Mouse (Mus musculus): ENCODE results near the gene Gas2l2.

The Gas2l2 gene

GRCm38 (mm10) chr11:83429355-83429754 lies at the start of gene Gas2l2:
Gene Gas2l2 (minus strand): TSS chr11:83429455.
- no peak for DNase-seq (ENCODE audit: low spot score)

- peak; percentile 23 for DNase-seq (ENCODE audit: low spot score)
These were observed 44.2 kb upstream of the Gas2l2 start for GRCm38 (mm10) chr11:83473235-83474016.

DNA sequence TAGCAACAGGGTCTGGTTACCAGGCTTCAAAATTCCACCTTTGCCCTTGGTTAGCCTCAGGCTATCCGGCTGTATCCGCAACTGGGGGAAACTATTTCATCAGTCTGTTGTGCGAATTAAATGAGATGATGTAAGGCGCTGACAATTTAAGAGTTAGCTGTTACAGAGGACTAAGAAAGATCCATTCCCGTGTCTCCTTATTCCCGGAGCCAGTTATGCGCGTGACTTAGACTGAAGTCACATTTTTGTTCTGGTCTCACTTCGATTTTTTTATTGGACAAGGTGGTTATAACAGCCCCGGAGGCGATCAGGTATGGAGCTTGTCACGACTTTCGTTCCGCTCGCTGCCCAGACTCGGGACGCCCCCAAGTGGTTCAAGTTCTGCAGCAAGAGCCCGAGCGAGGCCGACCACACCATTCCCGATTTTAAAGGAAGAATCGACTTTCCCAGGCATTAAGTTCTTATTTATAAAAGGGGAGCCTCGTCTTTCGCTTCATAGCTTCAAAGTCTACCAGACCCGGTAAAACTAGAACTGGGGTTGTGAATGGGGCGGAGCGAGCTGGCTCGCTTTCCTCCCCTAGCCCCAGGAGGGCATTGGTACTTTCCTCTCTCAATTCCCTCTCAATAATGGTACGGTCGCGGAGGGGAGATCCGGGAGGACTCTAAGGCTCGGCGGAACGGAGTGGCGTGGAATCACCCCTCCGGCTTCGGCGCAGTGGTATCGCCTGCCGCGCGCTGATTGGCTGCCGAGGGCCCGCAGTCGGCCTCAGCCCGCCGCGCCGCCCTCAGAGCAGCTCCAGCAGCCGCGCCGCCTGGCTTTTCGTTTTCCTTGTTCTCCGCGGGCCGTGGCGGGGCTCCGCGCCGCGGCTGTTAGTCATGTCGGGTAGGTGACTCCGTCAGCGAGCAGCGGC lies 43.3 kb upstream of the Gas2l2 start, which contains the start of gene Taf15:
Taf15 (plus strand) TSS at position 763 of the 911 bp plus-strand sequence.
- peak; percentile 98 for DNase-seq (ENCODE audit: low spot score)

- no peak for DNase-seq (ENCODE audit: low spot score)
These were observed 42.5 kb upstream of the Gas2l2 start for GRCm38 (mm10) chr11:83471766-83472165.

- DNase-seq (ENCODE audit: low spot score): no peak
These were observed 39.5 kb upstream of the Gas2l2 start for GRCm38 (mm10) chr11:83468765-83469164.

DNA sequence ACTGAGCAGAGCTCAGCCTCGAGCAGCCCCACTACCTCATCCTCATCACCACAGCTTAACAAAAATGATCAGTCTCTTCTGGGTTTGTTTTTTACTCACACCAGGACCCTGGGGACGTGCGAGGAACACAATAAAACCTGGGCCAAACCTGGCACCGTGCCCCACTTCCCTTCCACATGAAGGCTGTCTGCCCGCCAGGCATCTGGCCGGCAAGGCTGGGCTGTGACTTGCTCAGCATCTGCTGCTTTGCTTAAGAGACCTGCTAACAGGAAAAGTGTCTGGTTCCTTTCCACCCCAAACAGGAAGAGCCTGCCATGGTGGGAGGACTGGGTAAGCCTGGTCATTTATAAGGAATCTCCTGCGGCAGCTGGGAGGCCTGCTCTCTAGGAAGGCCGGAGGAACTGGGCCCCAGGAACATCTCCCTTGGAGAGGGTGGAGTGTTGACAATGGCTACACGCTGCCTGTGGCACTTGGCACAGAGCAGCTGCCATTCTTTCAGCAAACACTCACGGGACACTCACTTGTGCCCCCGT lies 37.9 kb upstream of the Gas2l2 start:
- DNase-seq (ENCODE audit: low spot score): peak; percentile 52

GRCm38 (mm10) chr11:83465976-83466375 lies 36.7 kb upstream of the Gas2l2 start:
- peak; percentile 47 for DNase-seq (ENCODE audit: low spot score)

DNA sequence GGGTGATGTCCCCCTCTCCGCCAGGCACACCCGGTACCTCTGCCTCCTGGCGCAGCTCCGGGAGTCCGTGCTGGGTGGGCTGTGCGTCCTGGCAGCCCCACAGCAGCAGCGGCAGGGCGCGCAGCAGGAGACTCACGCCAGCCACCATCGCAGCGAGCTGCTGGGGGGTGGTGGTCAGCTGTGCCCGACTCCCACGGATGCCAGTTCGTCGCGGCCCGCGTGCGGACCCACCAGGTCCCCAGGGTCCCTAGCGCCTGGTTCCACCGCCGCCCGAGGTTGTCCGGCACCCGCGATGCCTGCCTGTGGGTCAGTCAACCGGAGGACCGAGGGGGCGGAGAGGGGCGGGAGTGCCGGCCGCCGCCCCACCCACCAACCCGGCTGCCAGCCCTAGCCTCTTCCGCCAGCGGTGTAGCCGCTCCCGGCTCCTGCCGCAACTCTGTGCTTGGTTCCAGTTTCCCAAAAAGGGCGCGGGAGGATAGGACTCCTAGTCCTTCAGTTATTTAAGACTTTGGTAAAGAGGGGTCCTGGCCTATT lies 33.5 kb upstream of the Gas2l2 start, which contains the start of gene Mmp28:
Mmp28 (minus strand) TSS at position 361 of the 534 bp plus-strand sequence.
- DNase-seq (ENCODE audit: low spot score): peak; percentile 73

DNA sequence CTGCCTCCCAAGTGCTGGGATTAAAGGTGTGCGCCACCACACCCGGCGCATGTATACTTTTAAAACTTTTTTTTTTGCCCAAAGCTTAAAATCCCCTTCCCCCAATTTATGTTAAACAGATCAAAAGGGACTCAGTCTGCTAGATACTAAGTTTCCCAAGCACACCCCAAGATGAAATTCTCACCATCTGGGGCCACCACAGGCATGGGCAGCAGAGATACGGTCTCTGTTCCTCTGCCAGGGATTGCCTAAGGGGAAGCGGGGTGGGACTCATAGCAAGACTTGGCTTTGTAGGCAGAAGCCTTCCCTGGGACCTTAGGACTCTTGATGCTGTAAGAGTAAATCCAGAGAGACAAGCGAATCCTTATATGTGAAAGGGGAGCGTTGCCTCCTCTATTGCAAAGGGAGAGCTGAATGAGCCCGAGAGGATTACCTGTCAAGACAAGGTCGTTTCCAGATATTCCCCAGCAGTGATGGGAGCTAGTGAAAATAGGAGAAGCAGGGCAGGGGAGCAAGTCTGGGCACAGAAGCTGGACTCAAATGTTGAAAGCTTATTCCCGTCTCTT lies 32.3 kb upstream of the Gas2l2 start:
- DNase-seq (ENCODE audit: low spot score): no peak

DNA sequence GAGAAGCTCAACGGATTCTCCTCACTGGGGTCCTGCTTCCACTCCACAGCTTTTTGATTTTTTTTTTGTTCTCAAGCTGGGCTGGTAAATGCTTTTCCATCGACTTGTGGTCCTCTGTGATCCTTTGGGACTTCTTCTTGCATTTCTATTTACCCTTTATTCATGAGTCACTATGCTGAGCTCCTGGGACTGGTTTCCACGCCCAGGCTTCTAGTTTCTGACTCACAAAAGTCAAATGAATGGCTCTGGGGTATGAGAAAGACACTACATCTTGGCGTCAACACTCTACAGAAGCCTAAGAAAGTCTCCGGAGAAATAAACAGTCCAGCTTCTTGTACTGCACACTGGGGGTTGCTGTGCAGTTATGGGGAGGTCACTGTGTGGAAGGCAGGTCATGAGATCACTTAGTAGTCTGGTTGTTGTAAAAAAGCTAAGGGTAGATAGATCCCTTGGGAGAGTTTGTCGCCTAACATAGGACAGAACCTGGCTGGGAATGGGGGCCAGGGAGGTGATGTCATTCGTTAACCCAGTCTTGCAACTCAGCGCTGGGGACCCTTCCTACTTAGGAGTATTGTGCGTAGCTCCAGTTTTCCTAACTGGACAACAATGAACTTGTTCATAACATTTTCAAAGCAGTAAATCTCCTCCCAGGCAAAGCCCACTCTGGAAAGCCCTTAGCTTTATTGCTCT lies 28.8 kb upstream of the Gas2l2 start:
- DNase-seq (ENCODE audit: low spot score): no peak

DNA sequence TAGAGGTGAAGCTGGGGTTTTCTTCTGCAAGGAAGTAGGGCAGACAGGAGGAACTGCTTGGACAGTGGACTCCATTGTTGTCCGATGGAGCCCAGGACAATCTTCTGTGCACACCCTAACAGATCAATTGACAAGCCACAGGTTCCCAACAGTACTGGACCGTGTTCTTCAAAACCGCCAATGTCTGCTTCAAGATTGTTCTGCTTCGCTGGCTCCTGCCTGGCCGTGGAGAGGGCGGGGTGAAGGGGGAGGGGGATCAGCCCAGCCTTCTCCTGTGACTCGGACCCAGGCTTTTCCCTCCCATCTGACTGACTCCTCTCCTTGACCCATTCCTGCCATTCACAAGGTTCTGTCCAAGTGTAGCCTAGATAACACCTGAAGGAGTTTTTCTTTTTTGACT lies 28.0 kb upstream of the Gas2l2 start:
- no peak for DNase-seq (ENCODE audit: low spot score)

DNA sequence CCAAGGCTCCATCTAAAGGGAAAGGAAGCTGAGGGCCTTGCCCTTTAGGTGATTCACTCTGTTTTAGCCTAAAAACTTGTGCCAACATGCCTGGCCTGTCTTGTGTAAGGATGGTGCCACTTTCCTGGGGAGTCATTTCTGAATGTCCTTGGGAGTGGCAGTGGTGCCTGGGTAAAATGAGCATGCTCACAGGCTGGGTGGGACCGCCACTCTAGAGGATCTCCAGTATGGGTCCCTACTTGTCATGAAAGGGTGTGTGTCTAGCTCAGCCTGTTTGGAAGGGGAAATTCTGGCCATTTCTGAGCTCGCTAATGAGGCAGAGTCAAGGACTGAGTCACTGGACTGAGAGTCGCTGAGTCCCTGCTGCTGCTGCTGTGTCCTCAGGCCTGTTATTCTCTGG lies 26.4 kb upstream of the Gas2l2 start:
- peak; percentile 66 for DNase-seq (ENCODE audit: low spot score)

DNA sequence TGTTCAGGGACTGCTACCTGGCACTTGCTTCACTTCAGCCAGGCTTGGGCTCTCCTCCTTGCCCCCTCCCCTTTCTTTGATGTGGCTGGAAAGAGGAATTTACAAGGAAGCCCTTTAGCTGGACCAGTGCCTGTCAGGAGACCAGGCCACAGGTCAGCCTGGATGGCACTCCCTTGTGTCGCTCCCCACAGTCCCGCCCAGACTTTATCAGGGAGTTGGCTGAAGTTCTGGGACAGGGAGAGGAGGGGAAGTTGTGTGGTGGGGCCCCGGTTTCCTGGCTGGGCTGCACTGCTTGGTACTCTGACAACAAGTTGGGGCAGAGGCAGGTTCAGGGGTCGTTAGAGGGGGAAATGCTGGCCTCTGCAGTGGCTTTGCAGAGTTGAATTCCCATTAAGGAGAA lies 25.3 kb upstream of the Gas2l2 start:
- peak; percentile 63 for DNase-seq (ENCODE audit: low spot score)

GRCm38 (mm10) chr11:83451281-83451680 lies 22.0 kb upstream of the Gas2l2 start:
- no peak for DNase-seq (ENCODE audit: low spot score)

DNA sequence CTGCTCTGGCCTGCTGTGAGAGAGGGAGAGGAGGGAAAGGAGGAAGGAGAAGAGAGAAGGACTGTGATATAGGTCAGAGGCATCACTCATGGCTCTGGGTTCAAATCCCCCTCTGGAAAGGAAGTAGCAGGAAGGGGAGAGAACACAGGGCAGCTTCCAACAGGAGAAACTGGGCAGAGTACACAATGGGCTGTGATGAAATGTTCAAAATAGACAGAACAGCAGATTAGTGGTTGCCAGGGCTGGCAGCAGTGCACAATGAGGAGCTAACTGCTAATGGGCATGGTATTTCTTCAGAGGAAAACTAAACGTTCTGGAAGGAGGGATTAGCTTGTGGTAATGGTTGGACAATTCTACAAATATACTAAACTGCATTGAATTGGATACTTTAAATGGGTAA lies 21.3 kb upstream of the Gas2l2 start:
- DNase-seq (ENCODE audit: low spot score): no peak

GRCm38 (mm10) chr11:83449298-83449697 lies 20.0 kb upstream of the Gas2l2 start:
- no peak for DNase-seq (ENCODE audit: low spot score)

GRCm38 (mm10) chr11:83448927-83449236 lies 19.6 kb upstream of the Gas2l2 start:
- peak; percentile 61 for DNase-seq (ENCODE audit: low spot score)

GRCm38 (mm10) chr11:83448021-83448926 lies 19.0 kb upstream of the Gas2l2 start:
- no peak for DNase-seq (ENCODE audit: low spot score)

DNA sequence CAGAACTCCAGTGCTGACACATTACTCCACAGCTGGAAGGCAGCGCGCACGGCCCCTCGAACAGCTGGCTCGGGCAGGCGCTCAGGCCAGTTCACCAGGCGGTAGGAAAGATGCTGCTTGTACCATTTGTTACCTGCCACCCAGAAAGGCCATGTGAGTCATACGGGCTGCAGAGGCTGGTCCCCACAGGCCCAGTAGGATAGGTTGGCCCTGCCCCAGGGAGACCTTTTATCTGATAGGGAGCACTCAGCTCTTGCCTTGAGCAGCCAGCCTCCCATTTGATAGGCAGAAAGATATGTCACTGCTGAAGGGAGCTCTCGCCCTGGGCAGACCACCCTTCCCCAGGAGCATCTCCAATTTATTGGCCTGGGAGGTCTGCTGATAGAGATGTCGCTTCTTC lies 18.4 kb upstream of the Gas2l2 start:
- peak; percentile 83 for DNase-seq (ENCODE audit: low spot score)

GRCm38 (mm10) chr11:83445001-83445400 lies 15.7 kb upstream of the Gas2l2 start:
- no peak for DNase-seq (ENCODE audit: low spot score)
